Comparison of ENCODE assay signal across 19 mouse cellular contexts in the genomic region with DNA sequence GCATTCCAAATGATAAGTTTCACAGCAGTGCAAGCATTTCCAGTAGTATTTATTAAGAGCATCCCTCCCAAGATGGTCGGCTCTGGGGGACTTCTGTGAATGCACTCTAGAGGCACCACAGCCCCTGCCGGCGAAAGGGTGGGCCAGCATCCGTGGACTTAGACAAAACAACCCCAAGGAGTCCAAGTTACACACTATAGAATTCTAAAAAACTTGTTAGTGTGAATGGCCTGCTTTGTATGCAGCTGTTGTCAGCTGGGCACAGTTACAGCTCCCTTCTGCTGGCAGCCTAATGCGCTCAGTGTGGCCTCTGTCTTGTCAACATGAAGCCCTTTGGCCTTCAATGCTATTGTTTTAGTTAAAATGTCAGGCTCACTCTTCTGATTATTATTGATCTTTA.
DNase-seq lines count a peak whose midpoint lies in the region; ATAC-seq and TF ChIP-seq lines count a peak whose summit lies in the region.
"Had no signal": no experiment of that assay in that cellular context is flagged by ENCODE, and none has a peak within 500 bp of the region (broad histone marks: within the 10 kb centered on the region; RNA-seq: fewer than 3 reads in every experiment).

No protein-coding gene starts in this region.

- H3K4me3 ChIP-seq in embryonic facial prominence, embryonic 14.5 days (ENCODE audit: low read depth, low read length) = no peak overlapping the region
- H3K4me3 ChIP-seq in embryonic facial prominence, embryonic 10.5 days = no peak overlapping the region
- H3K4me3 ChIP-seq in left cerebral cortex, adult 2 months = no peak overlapping the region
- H3K4me3 ChIP-seq in forebrain, embryonic 14.5 days (ENCODE audit: low read depth, low read length) = no peak overlapping the region
- H3K4me3 ChIP-seq: embryonic facial prominence, embryonic 13.5 days; heart, embryonic 13.5 days; neural tube, embryonic 13.5 days; stomach, embryonic 15.5 days had no signal

- no peak overlapping the region for H3K9ac ChIP-seq in embryonic facial prominence, embryonic 14.5 days (ENCODE audit: low read depth, low read length)
- H3K9ac ChIP-seq in forebrain, embryonic 14.5 days (ENCODE audit: low read length) = no peak overlapping the region
- H3K9ac ChIP-seq: embryonic facial prominence, embryonic 13.5 days; heart, embryonic 13.5 days; neural tube, embryonic 13.5 days; stomach, embryonic 15.5 days had no signal

- no peaks in the 10 kb centered on the region for H3K36me3 ChIP-seq in embryonic facial prominence, embryonic 14.5 days (ENCODE audit: control insufficient read depth, insufficient read depth, low read length)
- no peaks in the 10 kb centered on the region for H3K36me3 ChIP-seq in embryonic facial prominence, embryonic 10.5 days (replicated peaks)
- H3K36me3 ChIP-seq in forebrain, embryonic 14.5 days (ENCODE audit: control insufficient read depth, insufficient read depth, low read length) = no peaks in the 10 kb centered on the region
- H3K36me3 ChIP-seq: embryonic facial prominence, embryonic 13.5 days; heart, embryonic 13.5 days; neural tube, embryonic 13.5 days; stomach, embryonic 15.5 days had no signal

- TF ChIP-seq CTCF in left cerebral cortex, adult 2 months (IDR thresholded peaks at IDR 0.05) = no peak; the same call in 1 of the 2 replicates

- intact Hi-C loops in left cerebral cortex, adult 2 months (cut with DNase I) = no loop called here
- intact Hi-C loops in left cerebral cortex, postnatal 14 days (cut with DNase I) = no loop called here

- peak; percentile 61 for DNase-seq in embryonic facial prominence, embryonic 14.5 days (ENCODE audit: low spot score)
- no peak for DNase-seq in embryonic facial prominence, embryonic 10.5 days (ENCODE audit: low spot score)
- DNase-seq in left cerebral cortex, adult 2 months (ENCODE audit: extremely low spot score in 1 of 2, low spot score in 2 of 2) = no peak
- DNase-seq in left cerebral cortex, postnatal 14 days (ENCODE audit: low spot score in 2 of 2) = no peak
- peak; percentile 78 for DNase-seq in brain, adult 2 months (ENCODE audit: low read depth, low spot score)
- peak; percentile 81 for DNase-seq in forebrain, embryonic 14.5 days (ENCODE audit: low spot score)
- DNase-seq in urinary bladder, postnatal 4 days (ENCODE audit: low spot score in 2 of 2) = no peak
- DNase-seq in right cerebral cortex, adult 18-20 months = no peak
- DNase-seq: adrenal gland, adult 2 months; cerebellum, adult 9-11 months; kidney, postnatal 36 days; lung, adult 18-20 months; lung, postnatal 36 days; right cerebral cortex, postnatal 25 days had no signal

- H3K4me2 ChIP-seq in embryonic facial prominence, embryonic 14.5 days (ENCODE audit: low read depth, low read length) = no peak overlapping the region
- no peak overlapping the region for H3K4me2 ChIP-seq in forebrain, embryonic 14.5 days (ENCODE audit: low read length)
- H3K4me2 ChIP-seq: embryonic facial prominence, embryonic 13.5 days; heart, embryonic 13.5 days; liver, embryonic 11.5 days; neural tube, embryonic 13.5 days; stomach, embryonic 15.5 days had no signal

- no peaks in the 10 kb centered on the region for H3K27me3 ChIP-seq in embryonic facial prominence, embryonic 14.5 days (replicated peaks; ENCODE audit: control insufficient read depth, insufficient read depth, low read length)
- peaks cover 6% of the 10 kb centered on the region; the same call in 1 of the 2 replicates for H3K27me3 ChIP-seq in embryonic facial prominence, embryonic 10.5 days (replicated peaks; ENCODE audit: low read depth, poor library complexity, severe bottlenecking)
- no peaks in the 10 kb centered on the region for H3K27me3 ChIP-seq in forebrain, embryonic 14.5 days (replicated peaks; ENCODE audit: control insufficient read depth, insufficient read depth, low read length)
- H3K27me3 ChIP-seq: embryonic facial prominence, embryonic 13.5 days; stomach, embryonic 15.5 days had no signal

- H3K27ac ChIP-seq in embryonic facial prominence, embryonic 14.5 days (replicated peaks; ENCODE audit: low read depth, low read length) = no peak overlapping the region
- no peak overlapping the region for H3K27ac ChIP-seq in embryonic facial prominence, embryonic 10.5 days (replicated peaks)
- H3K27ac ChIP-seq in left cerebral cortex, adult 2 months = peak overlapping the region; percentile 28; the same call in 1 of the 2 replicates
- no peak overlapping the region; the same call in 1 of the 2 replicates for H3K27ac ChIP-seq in forebrain, embryonic 14.5 days (ENCODE audit: low read depth, low read length)
- H3K27ac ChIP-seq: embryonic facial prominence, embryonic 13.5 days; heart, embryonic 13.5 days; neural tube, embryonic 13.5 days; stomach, embryonic 15.5 days had no signal

- no peaks in the 10 kb centered on the region; the same call in 1 of the 2 replicates for H3K4me1 ChIP-seq in embryonic facial prominence, embryonic 14.5 days (ENCODE audit: control insufficient read depth, insufficient read depth, low read length)
- H3K4me1 ChIP-seq in embryonic facial prominence, embryonic 10.5 days = peaks cover 33% of the 10 kb centered on the region
- H3K4me1 ChIP-seq in forebrain, embryonic 14.5 days (ENCODE audit: control insufficient read depth, insufficient read depth, low read length) = peaks cover 25% of the 10 kb centered on the region
- H3K4me1 ChIP-seq: heart, embryonic 13.5 days; stomach, embryonic 15.5 days had no signal

- WGBS in embryonic facial prominence, embryonic 14.5 days = 63% methylated on average over 5 of the region's 5 CpGs
- WGBS in embryonic facial prominence, embryonic 10.5 days = 68% methylated on average over 5 of the region's 5 CpGs
- WGBS in forebrain, embryonic 14.5 days = 12% methylated on average over 5 of the region's 5 CpGs

- ATAC-seq in embryonic facial prominence, embryonic 14.5 days (ENCODE audit: low read depth) = peak; percentile 56; the same call in 1 of the 2 replicates
- ATAC-seq in forebrain, embryonic 14.5 days = peak; percentile 29; the same call in 1 of the 2 replicates

- H3K9me3 ChIP-seq in embryonic facial prominence, embryonic 14.5 days (ENCODE audit: control insufficient read depth, low read length) = no peaks in the 10 kb centered on the region
- no peaks in the 10 kb centered on the region for H3K9me3 ChIP-seq in embryonic facial prominence, embryonic 10.5 days
- H3K9me3 ChIP-seq in forebrain, embryonic 14.5 days (replicated peaks; ENCODE audit: control insufficient read depth, low read length) = no peaks in the 10 kb centered on the region
- H3K9me3 ChIP-seq: embryonic facial prominence, embryonic 13.5 days; heart, embryonic 13.5 days; neural tube, embryonic 13.5 days; stomach, embryonic 15.5 days had no signal

Comparison
In these comparisons a context has a peak if more than half of its experiments do, and no peak if none do; other contexts are left out.
1. DNase-seq: peak in embryonic facial prominence, embryonic 14.5 days (single experiment), brain, adult 2 months (single experiment) and forebrain, embryonic 14.5 days (single experiment); none in embryonic facial prominence, embryonic 10.5 days (single experiment), left cerebral cortex, adult 2 months (0 of 2), left cerebral cortex, postnatal 14 days (0 of 2), urinary bladder, postnatal 4 days (0 of 2) and right cerebral cortex, adult 18-20 months (single experiment).